Mouse (Mus musculus) myocyte (in vitro differentiated cells): ENCODE measurements around the gene Abhd10. TPM values are rescaled to one million over a fixed set of nuclear protein-coding genes. Genes with fewer than 3 reads are reported as not detected.

ENCODE experiments used
- H3K27me3 ChIP-seq: one replicate; pipeline ENCODE4 v1.6.1; 2011; ENCODE audit not compliant: control insufficient read depth, insufficient read depth, insufficient read length
- H3K36me3 ChIP-seq: one replicate; pipeline ENCODE4 v1.6.1; 2011; ENCODE audit not compliant: control insufficient read depth, insufficient read depth
- H3K4me2 ChIP-seq: one replicate; pipeline ENCODE4 v1.6.1; 2011; ENCODE audit warnings: low read depth, control low read depth
- H3K4me3 ChIP-seq: one replicate; pipeline ENCODE4 v1.5.1; 2011; ENCODE audit warnings: mild to moderate bottlenecking, control low read depth, moderate library complexity
- H3K79me2 ChIP-seq: one replicate; pipeline ENCODE4 v1.6.1; 2011; ENCODE audit not compliant: control insufficient read depth, insufficient read depth
- H3ac ChIP-seq: one replicate; pipeline ENCODE4 v1.6.1; 2011; ENCODE audit not compliant: control insufficient read depth, insufficient read length
- CEBPB ChIP-seq: IDR thresholded peaks from 2 replicates; pipeline ENCODE4 v1.6.1; 2011; ENCODE audit warnings: mild to moderate bottlenecking, moderate library complexity; ENCODE audit not compliant: poor library complexity, insufficient read depth, severe bottlenecking
- E2F4 ChIP-seq: IDR thresholded peaks from one replicate; pipeline ENCODE4 v1.6.1; 2011; ENCODE audit warnings: mild to moderate bottlenecking, control low read depth, moderate library complexity; ENCODE audit not compliant: insufficient read depth
- MAX ChIP-seq: IDR thresholded peaks from one replicate; pipeline ENCODE4 v1.6.1; 2011; ENCODE audit warnings: low read depth, mild to moderate bottlenecking, control low read depth
- MYOD1 ChIP-seq, 3 experiments: IDR thresholded peaks; one replicate each; pipeline ENCODE4 v1.6.1; 2011; ENCODE audit warnings: control low read depth in 2 of 3, low read depth in 2 of 3, mild to moderate bottlenecking in 2 of 3, moderate library complexity in 1 of 3; ENCODE audit not compliant: insufficient read length in 2 of 3, control insufficient read depth in 1 of 3
- MYOG ChIP-seq, 3 experiments: IDR thresholded peaks; one replicate each; pipeline ENCODE4 v1.6.1; 2011; ENCODE audit warnings: control low read depth in 2 of 3, low read depth in 2 of 3, mild to moderate bottlenecking in 2 of 3; ENCODE audit not compliant: insufficient read length in 2 of 3, control insufficient read depth in 1 of 3, insufficient read depth in 1 of 3
- POLR2A ChIP-seq: IDR thresholded peaks from one replicate; pipeline ENCODE4 v1.6.1; 2011; ENCODE audit warnings: low read depth, mild to moderate bottlenecking, control low read depth, moderate library complexity; ENCODE audit not compliant: insufficient read length
- POLR2AphosphoS2 ChIP-seq: IDR thresholded peaks from one replicate; pipeline ENCODE4 v1.6.1; 2011; ENCODE audit warnings: low read depth, control low read depth; ENCODE audit not compliant: insufficient read length
- REST ChIP-seq: IDR thresholded peaks from one replicate; pipeline ENCODE4 v1.6.1; 2011; ENCODE audit warnings: mild to moderate bottlenecking, control low read depth, moderate library complexity; ENCODE audit not compliant: insufficient read depth, insufficient read length
- SRF ChIP-seq: IDR thresholded peaks from one replicate; pipeline ENCODE4 v1.6.1; 2011; ENCODE audit warnings: low read depth; ENCODE audit not compliant: control insufficient read depth, insufficient read length
- TCF12 ChIP-seq: IDR thresholded peaks from one replicate; pipeline ENCODE4 v1.6.1; 2011; ENCODE audit warnings: mild to moderate bottlenecking, control low read depth; ENCODE audit not compliant: poor library complexity, insufficient read depth, severe bottlenecking
- TCF3 ChIP-seq: IDR thresholded peaks from one replicate; pipeline ENCODE4 v1.6.1; 2011; ENCODE audit warnings: low read depth, control low read depth; ENCODE audit not compliant: insufficient read length
- USF1 ChIP-seq: IDR thresholded peaks from one replicate; pipeline ENCODE4 v1.6.1; 2011; ENCODE audit warnings: low read depth, mild to moderate bottlenecking, control low read depth, moderate library complexity
- polyA plus RNA-seq: library from polyadenylated mRNA; unstranded; fragments of >200 nt; fragmentation: generic; extraction: Trizol; gene quantifications from one replicate; pipeline ENCODE4 v1.2.1, GENCODE M21; 2012; ENCODE audit warnings: missing spikeins

Abhd10 gene
- polyA plus RNA-seq, 1 experiment, result 6.9 TPM

- no peak for TF ChIP-seq SRF
- no peaks in the 10 kb centered on the region for H3K79me2 ChIP-seq
- H3K4me3 ChIP-seq, result no peak overlapping the region
- peaks cover 70% of the 10 kb centered on the region for H3K36me3 ChIP-seq
- H3K27me3 ChIP-seq, result no peaks in the 10 kb centered on the region
- no peak overlapping the region for H3ac ChIP-seq
- no peak overlapping the region for H3K4me2 ChIP-seq
Observed at GRCm38 (mm10) chr16:45761425-45761824, 18.7 kb upstream of the Abhd10 start.

DNA sequence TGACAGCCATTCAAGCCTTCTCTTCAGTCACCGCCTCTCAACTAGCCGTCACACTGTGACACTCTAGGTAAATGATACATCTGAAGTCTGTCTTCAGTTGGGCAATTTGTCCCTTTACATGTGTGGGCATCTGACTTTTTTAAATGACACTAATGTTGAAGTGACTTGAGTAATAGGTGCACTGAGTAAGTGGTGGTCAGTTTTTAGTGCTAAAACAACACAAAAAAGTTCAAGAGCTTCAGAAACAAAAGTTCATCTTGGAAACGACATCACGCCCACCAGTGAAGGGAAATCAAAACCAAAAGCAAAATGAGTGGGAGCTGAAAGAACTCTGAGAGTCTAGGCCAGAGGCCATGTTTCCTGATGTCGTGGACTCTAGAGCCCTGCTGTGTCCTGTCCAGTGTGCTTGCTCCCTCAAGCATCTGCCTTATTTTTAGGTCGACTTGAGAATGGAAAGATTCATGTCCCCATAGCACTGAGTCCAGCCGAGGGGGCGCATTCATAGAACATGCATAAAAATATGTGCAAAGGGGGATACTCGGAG, 16.0 kb upstream of the Abhd10 start:
- TF ChIP-seq TCF12, result no peak
- TF ChIP-seq POLR2AphosphoS2, result no peak
- TF ChIP-seq REST, result no peak
- no peak for TF ChIP-seq MYOG (IDR thresholded peaks at IDR 0.05; ENCODE audit: control insufficient read depth in 1 of 3, insufficient read depth in 1 of 3, insufficient read length in 2 of 3, low read depth in 2 of 3)
- no peak for TF ChIP-seq E2F4
- no peak for TF ChIP-seq MAX
- TF ChIP-seq SRF, result no peak
- no peak for TF ChIP-seq MYOD1 (IDR thresholded peaks at IDR 0.05; ENCODE audit: control insufficient read depth in 1 of 3, insufficient read length in 2 of 3, low read depth in 2 of 3)
- no peak for TF ChIP-seq TCF3
- no peak for TF ChIP-seq POLR2A
- Histone ChIP-seq H3K4me2 (no peak overlapping the region), H3ac (no peak overlapping the region), H3K36me3 (peaks cover 55% of the 10 kb centered on the region), H3K27me3 (no peaks in the 10 kb centered on the region), H3K79me2 (no peaks in the 10 kb centered on the region), H3K4me3 (no peak overlapping the region)

DNA sequence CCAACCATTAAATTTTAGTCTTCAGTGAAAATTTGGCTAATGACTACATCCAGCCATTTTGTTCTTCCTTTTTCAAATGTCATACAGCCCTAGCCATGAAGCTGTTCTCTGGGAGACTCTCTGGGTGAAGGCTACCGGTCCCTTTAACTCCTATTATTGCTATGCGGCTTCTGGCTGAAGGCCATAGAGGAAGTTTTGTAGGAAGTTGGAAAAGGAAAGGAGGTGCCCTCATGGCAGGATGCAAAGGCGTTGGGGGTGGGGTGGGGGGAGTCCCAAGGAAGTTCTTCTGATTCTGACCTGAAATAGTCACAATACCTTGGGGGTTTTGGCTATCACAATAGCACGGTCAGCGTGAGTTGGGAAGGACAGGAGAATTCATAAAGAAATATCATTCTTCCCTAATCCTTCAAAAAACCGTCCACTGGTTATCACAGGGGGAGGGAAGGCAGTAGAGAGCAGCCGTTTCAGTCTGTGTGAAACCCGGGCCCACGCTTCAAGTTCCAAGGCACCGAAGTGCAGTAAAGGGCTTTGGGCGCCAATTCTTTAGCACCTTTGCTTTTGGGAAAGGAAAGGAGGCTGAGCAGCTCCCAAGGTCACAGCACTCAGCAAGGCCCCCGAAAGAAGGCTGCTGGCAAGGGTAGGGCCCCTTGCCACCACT, 14.8 kb upstream of the Abhd10 start:
- Histone ChIP-seq H3K4me3 (no peak overlapping the region), H3K4me2 (no peak overlapping the region), H3K79me2 (no peaks in the 10 kb centered on the region), H3ac (no peak overlapping the region), H3K36me3 (peaks cover 50% of the 10 kb centered on the region), H3K27me3 (no peaks in the 10 kb centered on the region)
- TF ChIP-seq POLR2AphosphoS2 (no peak), CEBPB (no peak), SRF (no peak), E2F4 (no peak), TCF12 (no peak), USF1 (no peak), TCF3 (no peak), MAX (no peak), MYOG (IDR thresholded peaks at IDR 0.05; ENCODE audit: control insufficient read depth in 1 of 3, insufficient read depth in 1 of 3, insufficient read length in 2 of 3, low read depth in 2 of 3) (no peak)

DNA sequence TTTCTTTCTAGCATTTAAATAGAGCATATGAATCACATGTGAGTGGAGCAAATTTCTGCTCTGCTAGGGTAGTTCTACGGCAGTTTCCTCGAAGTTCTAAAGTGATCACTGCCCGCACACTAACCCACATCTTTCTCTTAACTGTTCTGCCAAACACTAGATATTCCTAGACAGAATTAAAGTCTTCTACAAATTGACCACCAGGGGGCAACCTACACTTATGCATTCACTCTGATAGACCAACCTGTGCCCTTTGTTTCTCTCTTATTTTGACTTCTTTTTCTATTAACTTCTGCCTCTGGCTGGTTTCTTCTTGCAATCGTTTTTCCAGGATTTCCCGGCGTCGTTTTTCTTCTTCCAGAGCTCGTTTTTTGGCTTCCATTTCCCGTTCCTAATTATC, 14.1 kb upstream of the Abhd10 start:
- TF ChIP-seq POLR2AphosphoS2, result no peak
- peaks cover 56% of the 10 kb centered on the region for H3K36me3 ChIP-seq
- H3K79me2 ChIP-seq, result no peaks in the 10 kb centered on the region
- H3ac ChIP-seq, result no peak overlapping the region
- H3K27me3 ChIP-seq, result no peaks in the 10 kb centered on the region
- no peak overlapping the region for H3K4me2 ChIP-seq
- H3K4me3 ChIP-seq, result no peak overlapping the region

DNA sequence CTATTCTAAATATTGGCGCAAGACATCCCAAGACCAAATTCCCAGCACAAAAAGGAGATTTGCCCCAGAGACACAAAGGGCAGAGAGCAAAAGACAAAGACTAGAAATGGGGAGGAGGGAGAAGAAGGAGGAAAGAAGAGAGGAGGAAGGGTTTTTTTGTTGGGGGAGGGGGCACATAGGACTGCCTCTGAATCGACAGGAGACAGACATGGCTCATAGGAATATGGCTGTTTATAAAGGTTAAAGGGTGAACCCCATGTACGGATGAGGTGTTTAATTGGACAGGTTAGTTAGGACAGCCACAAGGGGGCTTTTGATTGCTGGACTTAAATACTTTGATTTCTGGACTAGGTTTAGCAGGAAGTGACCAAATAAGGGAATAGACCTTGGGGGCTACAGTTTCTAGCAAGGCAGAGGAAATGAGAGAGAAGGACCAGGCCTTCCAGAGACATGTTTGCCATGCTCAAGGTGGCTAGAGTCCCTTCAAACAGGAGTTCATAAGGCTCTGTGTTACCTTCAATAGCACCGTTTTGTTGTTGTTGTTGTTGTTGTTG, 913 bp upstream of the Abhd10 start:
- Histone ChIP-seq H3K27me3 (no peaks in the 10 kb centered on the region), H3K4me2 (peak overlapping the region; percentile 69), H3K36me3 (peaks cover 28% of the 10 kb centered on the region), H3K4me3 (peak overlapping the region; percentile 52), H3K79me2 (peaks cover 26% of the 10 kb centered on the region), H3ac (no peak overlapping the region)
- TF ChIP-seq SRF, result peak; percentile 67
- TF ChIP-seq MAX, result no peak
- TF ChIP-seq POLR2AphosphoS2, result peak; percentile 44

GRCm38 (mm10) chr16:45737880-45738279, 4.9 kb downstream of the Abhd10 start:
- H3ac ChIP-seq, result no peak overlapping the region
- H3K4me3 ChIP-seq, result no peak overlapping the region
- H3K27me3 ChIP-seq, result no peaks in the 10 kb centered on the region
- H3K79me2 ChIP-seq, result peaks cover 26% of the 10 kb centered on the region
- peaks cover 17% of the 10 kb centered on the region for H3K36me3 ChIP-seq
- no peak overlapping the region for H3K4me2 ChIP-seq
- TF ChIP-seq MAX (no peak), REST (no peak), POLR2AphosphoS2 (no peak), TCF12 (no peak), SRF (no peak), USF1 (no peak), MYOD1 (IDR thresholded peaks at IDR 0.05; ENCODE audit: control insufficient read depth in 1 of 3, insufficient read length in 2 of 3, low read depth in 2 of 3) (no peak), MYOG (IDR thresholded peaks at IDR 0.05; ENCODE audit: control insufficient read depth in 1 of 3, insufficient read depth in 1 of 3, insufficient read length in 2 of 3, low read depth in 2 of 3) (no peak), CEBPB (no peak), E2F4 (no peak), TCF3 (no peak)
